Mouse (Mus musculus) heart, embryonic 14.5 days (tissue): Measurements from ENCODE around the gene Tnip2. TPM values are rescaled to one million over a fixed set of nuclear protein-coding genes. Genes with fewer than 3 reads are reported as not detected.
A peak's percentile ranks its signal among the peaks of the same experiment; 100 is the strongest.

Experiments
- ATAC-seq: fragments of 200-750 bp; cut with Nextera tagmentation; 2 replicates; pipeline ENCODE4 v1.8.0; 2017; ENCODE audit warnings: low read depth, moderate TSS enrichment; ENCODE audit not compliant: insufficient number of reproducible peaks, insufficient read depth, low FRiP score
- H3K27ac ChIP-seq, 2 experiments: fragments of 200-500 bp in 1 of 2; fragments of 300-500 bp in 1 of 2; sonication (generic) in 1 of 2; replicated peaks in 1 of 2; 2 replicates each; pipeline ENCODE4 v1.5.1; 2012 to 2014; ENCODE audit warnings: low read depth in 2 of 2, low read length in 2 of 2, control low read depth in 1 of 2, mild to moderate bottlenecking in 1 of 2, mixed read lengths in 1 of 2; ENCODE audit not compliant: control insufficient read depth in 1 of 2, insufficient read depth in 1 of 2
- H3K27me3 ChIP-seq: fragments of 300-500 bp; sonication (generic); 2 replicates; pipeline ENCODE4 v1.6.1; 2014; ENCODE audit warnings: mild to moderate bottlenecking, low read length, control low read depth; ENCODE audit not compliant: control insufficient read depth, insufficient read depth
- H3K36me3 ChIP-seq: fragments of 300-500 bp; sonication (generic); 2 replicates; pipeline ENCODE4 v1.6.1; 2014; ENCODE audit warnings: mild to moderate bottlenecking, control low read depth, low read length, mixed read lengths; ENCODE audit not compliant: control insufficient read depth, insufficient read depth
- H3K4me1 ChIP-seq, 2 experiments: fragments of 200-500 bp in 1 of 2; fragments of 300-500 bp in 1 of 2; sonication (generic) in 1 of 2; 2 replicates each; pipeline ENCODE4 v1.6.1; 2012 to 2014; ENCODE audit warnings: low read length in 2 of 2, control low read depth in 1 of 2, mixed read lengths in 1 of 2; ENCODE audit not compliant: control insufficient read depth in 2 of 2, insufficient read depth in 2 of 2
- H3K4me2 ChIP-seq: fragments of 300-500 bp; sonication (generic); 2 replicates; pipeline ENCODE4 v1.6.1; 2014; ENCODE audit warnings: mild to moderate bottlenecking, low read length
- H3K4me3 ChIP-seq, 2 experiments: fragments of 200-500 bp in 1 of 2; fragments of 300-500 bp in 1 of 2; sonication (generic) in 1 of 2; 2 replicates each; pipeline ENCODE4 v1.5.1; 2012 to 2014; ENCODE audit warnings: low read length in 2 of 2, mild to moderate bottlenecking in 2 of 2, control low read depth in 1 of 2, low read depth in 1 of 2, moderate library complexity in 1 of 2; ENCODE audit not compliant: control insufficient read depth in 1 of 2, insufficient read depth in 1 of 2
- H3K9ac ChIP-seq: fragments of 300-500 bp; sonication (generic); 2 replicates; pipeline ENCODE4 v1.6.1; 2014; ENCODE audit warnings: mild to moderate bottlenecking, low read length
- H3K9me3 ChIP-seq: fragments of 300-500 bp; sonication (generic); 2 replicates; pipeline ENCODE4 v1.6.1; 2016; ENCODE audit warnings: low read length, control low read depth; ENCODE audit not compliant: control insufficient read depth
- WGBS: fragments of 180-500 bp; shearing (Covaris S2); extraction: QIAGEN DNeasy Blood & Tissue Kit; methylation state at CpG from one replicate; pipeline ENCODE4 v1.1.7; 2014; 5-methylcytosine and 5-hydroxymethylcytosine counted together
- polyA plus RNA-seq: library from polyadenylated mRNA; unstranded; fragments of >200 nt; fragmentation: Nextera tagmentation; extraction: Ambion mirVana; gene quantifications from 2 replicates; pipeline ENCODE4 v1.2.1, GENCODE M21; 2014

Tnip2 gene
- polyA plus RNA-seq, 1 experiment from 2014 or later, result 17.0 TPM

DNA sequence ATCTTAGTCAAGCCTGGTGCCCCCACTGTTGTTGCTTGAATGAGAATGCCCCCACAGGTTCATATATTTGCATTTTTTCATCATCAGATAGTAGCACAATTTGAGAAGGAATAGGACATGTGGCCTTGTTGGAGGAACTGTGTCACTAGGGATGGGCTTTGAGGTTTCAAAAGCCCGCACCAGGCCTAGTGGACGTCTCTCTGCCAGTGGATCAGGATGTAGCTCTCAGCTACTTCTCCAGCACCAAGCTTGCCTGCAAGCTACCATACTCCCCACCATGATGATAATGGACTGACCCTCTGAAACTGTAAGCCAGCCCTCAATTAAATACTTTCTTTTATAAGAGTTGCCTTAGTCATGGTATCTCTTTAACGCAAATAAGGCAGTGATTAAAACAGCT, 1.3 kb downstream of the Tnip2 start:
- Histone ChIP-seq H3K27me3 (no peaks in the 10 kb centered on the region), H3K4me3 (0 out of 4 replicates have a peak overlapping the region, but pooled peaks of 1 of the 2 experiments have one; percentile 89), H3K4me2 (peak overlapping the region; percentile 95), H3K27ac (no peak overlapping the region), H3K9me3 (no peaks in the 10 kb centered on the region), H3K9ac (no peak overlapping the region; the same call in 1 of the 2 replicates), H3K4me1 (peaks cover 10 to 24% of the 10 kb centered on the region in 2 experiments), H3K36me3 (no peaks in the 10 kb centered on the region)
- no peak for ATAC-seq
- WGBS, result 86% methylated on average over 3 of the region's 3 CpGs

GRCm38 (mm10) chr5:34502821-34503220, 11.0 kb downstream of the Tnip2 start:
- peaks cover 33% of the 10 kb centered on the region for H3K36me3 ChIP-seq
- no peak overlapping the region for H3K27ac ChIP-seq
- H3K4me1 ChIP-seq, result no peaks in the 10 kb centered on the region
- no peaks in the 10 kb centered on the region for H3K27me3 ChIP-seq
- no peak overlapping the region for H3K9ac ChIP-seq
- H3K4me3 ChIP-seq, result no peak overlapping the region
- no peaks in the 10 kb centered on the region for H3K9me3 ChIP-seq
- WGBS, result 63% methylated on average over 6 of the region's 6 CpGs
- ATAC-seq, result no peak
- no peak overlapping the region for H3K4me2 ChIP-seq

DNA sequence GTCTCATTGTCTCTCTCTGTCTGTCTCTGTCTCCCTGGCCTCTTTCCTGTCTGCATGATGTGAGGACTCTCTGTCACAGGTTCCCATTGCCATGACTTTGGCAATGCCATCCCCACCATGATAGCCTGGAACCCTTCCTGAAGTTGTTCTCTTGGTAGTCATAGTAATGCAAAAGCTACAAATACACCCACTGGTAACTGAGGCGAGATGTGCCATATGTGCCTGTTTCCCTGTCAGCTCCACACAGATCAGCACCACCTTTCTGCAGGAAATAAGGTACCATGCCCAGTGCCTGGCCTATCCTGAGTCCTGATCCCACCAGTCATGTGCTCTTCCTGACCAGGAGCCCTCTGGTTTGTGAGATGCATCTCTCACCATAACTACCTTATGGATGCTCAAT, 11.4 kb downstream of the Tnip2 start:
- Histone ChIP-seq H3K9me3 (no peaks in the 10 kb centered on the region), H3K36me3 (peaks cover 36% of the 10 kb centered on the region), H3K27ac (no peak overlapping the region), H3K4me1 (no peaks in the 10 kb centered on the region), H3K4me2 (no peak overlapping the region), H3K27me3 (no peaks in the 10 kb centered on the region), H3K9ac (no peak overlapping the region), H3K4me3 (no peak overlapping the region)
- 84% methylated on average over 1 of the region's 1 CpGs for WGBS
- ATAC-seq, result no peak

- H3K4me1 ChIP-seq, result no peaks in the 10 kb centered on the region
- no peak overlapping the region for H3K4me2 ChIP-seq
- H3K36me3 ChIP-seq, result peaks cover 39% of the 10 kb centered on the region
- H3K27ac ChIP-seq, result no peak overlapping the region
- H3K9me3 ChIP-seq, result no peaks in the 10 kb centered on the region
- no peak overlapping the region for H3K9ac ChIP-seq
- H3K4me3 ChIP-seq, result no peak overlapping the region
- no peaks in the 10 kb centered on the region for H3K27me3 ChIP-seq
- 61% methylated on average over 3 of the region's 3 CpGs for WGBS
- no peak for ATAC-seq
Measured at GRCm38 (mm10) chr5:34501588-34501987, 12.2 kb downstream of the Tnip2 start.

DNA sequence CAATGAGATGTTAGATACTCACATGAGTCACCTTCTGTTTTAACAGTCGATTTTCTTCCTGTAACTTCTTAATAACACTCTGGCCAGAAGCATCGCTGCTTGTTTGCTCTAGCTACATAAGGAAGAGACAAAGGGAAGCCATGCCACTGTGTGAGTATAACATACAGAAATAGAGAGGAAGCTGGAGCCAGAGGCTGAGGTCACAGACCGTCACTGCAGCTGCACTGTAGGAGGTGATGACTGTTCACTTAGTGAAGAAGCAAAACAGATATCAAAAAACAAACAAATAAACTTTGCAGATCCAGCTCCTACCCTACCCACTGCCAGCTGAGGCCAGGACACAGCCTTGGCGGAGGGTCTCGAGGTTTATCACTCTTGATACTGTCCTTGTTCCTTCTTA, 12.9 kb downstream of the Tnip2 start:
- WGBS, result 48% methylated on average over 5 of the region's 5 CpGs
- Histone ChIP-seq H3K27me3 (no peaks in the 10 kb centered on the region), H3K27ac (no peak overlapping the region), H3K9me3 (no peaks in the 10 kb centered on the region), H3K36me3 (peaks cover 46% of the 10 kb centered on the region), H3K9ac (no peak overlapping the region), H3K4me3 (no peak overlapping the region), H3K4me2 (no peak overlapping the region), H3K4me1 (no peaks in the 10 kb centered on the region)
- no peak for ATAC-seq

- Histone ChIP-seq H3K4me2 (no peak overlapping the region), H3K27ac (no peak overlapping the region), H3K4me3 (no peak overlapping the region), H3K27me3 (no peaks in the 10 kb centered on the region), H3K4me1 (no peaks in the 10 kb centered on the region), H3K9me3 (no peaks in the 10 kb centered on the region), H3K36me3 (peaks cover 39% of the 10 kb centered on the region), H3K9ac (no peak overlapping the region)
- WGBS, result 86% methylated on average over 6 of the region's 6 CpGs
- ATAC-seq, result no peak
Measured at GRCm38 (mm10) chr5:34496745-34497144, 17.0 kb downstream of the Tnip2 start.

DNA sequence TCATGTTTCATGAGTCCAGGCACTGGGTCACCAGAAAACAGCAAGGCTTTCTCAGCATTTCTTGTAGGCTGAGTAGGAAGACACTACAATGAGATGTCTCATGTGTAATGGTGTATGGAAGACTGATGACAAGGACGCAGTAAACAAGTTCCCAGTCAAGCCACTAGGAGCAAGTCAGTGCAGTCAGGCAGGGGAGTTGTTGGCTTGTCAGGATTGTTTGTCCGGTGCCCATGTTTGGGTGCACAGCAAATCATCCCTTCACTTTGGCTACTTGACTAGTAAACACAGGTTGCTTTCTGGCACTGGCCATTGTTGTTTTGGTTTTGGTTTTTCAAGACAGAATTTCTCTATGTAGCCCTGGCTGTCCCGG, 24.4 kb downstream of the Tnip2 start:
- Histone ChIP-seq H3K27me3 (no peaks in the 10 kb centered on the region), H3K4me3 (no peak overlapping the region), H3K4me2 (no peak overlapping the region), H3K9ac (no peak overlapping the region), H3K36me3 (peaks cover 31% of the 10 kb centered on the region), H3K4me1 (0 out of 4 replicates have a peak, but pooled peaks cover 0 to 4% of the 10 kb centered on the region in 2 experiments), H3K27ac (no peak overlapping the region), H3K9me3 (no peaks in the 10 kb centered on the region)
- 86% methylated on average over 3 of the region's 3 CpGs for WGBS
- ATAC-seq, result no peak

DNA sequence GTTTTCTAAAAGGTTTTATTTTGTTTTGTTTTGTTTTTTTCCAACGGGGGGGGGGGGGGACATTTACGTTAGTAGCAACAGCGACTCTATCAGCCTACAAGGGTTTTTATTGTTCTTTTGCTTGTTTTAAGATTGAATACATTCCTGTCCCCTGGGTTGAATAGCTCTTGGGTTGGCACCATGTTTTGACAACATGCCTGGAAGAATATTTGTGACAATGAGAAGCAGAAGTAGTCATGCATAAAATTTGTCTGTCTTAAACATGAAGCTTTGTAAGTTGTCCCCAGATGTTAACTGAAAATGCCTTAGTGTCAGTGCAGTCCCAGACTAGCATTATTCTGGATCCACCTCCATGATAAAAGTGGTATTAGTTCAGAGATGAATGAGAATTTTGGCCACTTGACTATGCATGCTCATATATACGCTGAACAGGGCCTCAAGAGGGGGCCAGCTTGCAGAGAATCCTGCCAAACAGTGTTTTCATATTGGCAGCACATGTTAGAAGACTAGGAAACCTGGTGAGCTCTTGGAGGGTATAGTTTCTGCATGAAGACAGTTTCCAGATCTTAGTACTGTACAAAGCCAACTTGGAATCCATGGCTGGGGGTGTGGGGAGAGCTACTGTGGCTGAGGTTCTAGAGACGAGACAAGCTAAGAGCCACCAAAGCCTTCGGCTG, 24.9 kb downstream of the Tnip2 start:
- Histone ChIP-seq H3K27me3 (no peaks in the 10 kb centered on the region), H3K4me3 (no peak overlapping the region), H3K9me3 (no peaks in the 10 kb centered on the region), H3K4me1 (0 out of 4 replicates have a peak, but pooled peaks cover 0 to 4% of the 10 kb centered on the region in 2 experiments), H3K36me3 (peaks cover 29% of the 10 kb centered on the region), H3K27ac (no peak overlapping the region), H3K9ac (no peak overlapping the region), H3K4me2 (no peak overlapping the region)
- no peak for ATAC-seq
- WGBS, result 74% methylated on average over 6 of the region's 6 CpGs
